Mouse (Mus musculus): ENCODE data around the gene Dynlt1c.
"Not testable (repeated sequence)": the region's sequence is repeated elsewhere in the genome, so short reads cannot be mapped to it uniquely, and the experiment has no call there.

Gene Dynlt1c

DNA sequence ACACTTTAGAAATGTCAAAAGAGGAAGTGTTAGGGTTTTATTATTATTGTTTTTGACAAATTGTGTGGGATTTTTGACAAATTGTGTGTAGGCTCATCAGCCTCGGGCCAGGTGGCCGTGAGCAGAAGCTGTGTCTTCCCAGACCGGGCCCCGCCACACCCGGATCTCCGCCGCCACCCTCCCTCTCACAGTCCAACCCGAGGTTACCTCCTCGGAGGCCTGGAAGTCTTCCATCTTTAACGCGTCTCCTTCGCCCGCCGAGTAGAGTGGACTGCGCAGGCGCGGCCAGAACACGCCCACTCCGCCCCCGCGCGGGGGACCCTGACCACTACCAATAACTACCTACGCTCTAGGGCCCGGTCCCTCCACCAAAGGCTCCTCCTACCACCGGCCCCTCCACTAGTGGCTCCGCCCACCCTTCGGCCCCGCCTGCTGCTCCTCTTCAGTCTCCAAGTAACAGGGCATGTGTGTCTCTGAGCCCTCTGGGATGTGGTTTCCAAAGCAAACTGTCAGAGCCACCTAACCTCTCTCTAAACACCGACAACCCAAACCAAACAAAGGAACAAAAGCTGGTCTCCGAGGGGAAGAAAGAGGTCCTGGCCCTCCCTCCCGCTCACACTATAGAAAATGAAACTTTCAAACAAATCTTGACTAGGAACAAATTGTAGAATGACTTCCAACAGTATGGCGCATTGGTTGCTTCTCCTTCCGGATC is 54.3 kb downstream of the Dynlt1c start, which contains the start of gene Dynlt1f:
TSS of gene Dynlt1f (minus strand) at position 334 of the 715 bp plus-strand sequence.
- peak; percentile 73 for DNase-seq

GRCm38 (mm10) chr17:6656471-6656870 is 55.0 kb downstream of the Dynlt1c start:
- DNase-seq, result not testable (repeated sequence)

GRCm38 (mm10) chr17:6658801-6659200 is 57.3 kb downstream of the Dynlt1c start, which contains the start of gene Sytl3:
Gene Sytl3, plus strand, starts transcription at chr17:6659093.
- DNase-seq, result not testable (repeated sequence)
